Mouse (Mus musculus) embryonic facial prominence, embryonic 11.5 days (tissue): ENCODE measurements around the gene Dst. TPM values are rescaled to one million over a fixed set of nuclear protein-coding genes. Genes with fewer than 3 reads are reported as not detected.

ENCODE experiments used
- ATAC-seq: fragments of 200-750 bp; cut with Nextera tagmentation; replicated peaks from 2 replicates; pipeline ENCODE4 v1.8.0; 2017; ENCODE audit warnings: low read depth; ENCODE audit not compliant: insufficient number of reproducible peaks, low FRiP score, low TSS enrichment
- DNase-seq: peaks from one replicate; pipeline ENCODE4 v3.0.0-alpha.2; 2015; ENCODE audit warnings: low spot score
- H3K27ac ChIP-seq: fragments of 300-500 bp; sonication (generic); replicated peaks from 2 replicates; pipeline ENCODE4 v1.5.1; 2014; ENCODE audit warnings: mild to moderate bottlenecking, low read depth, low read length, control low read depth
- H3K27me3 ChIP-seq: fragments of 300-500 bp; sonication (generic); 2 replicates; pipeline ENCODE4 v1.6.1; 2014; ENCODE audit warnings: mild to moderate bottlenecking, low read length, moderate library complexity, mixed read lengths; ENCODE audit not compliant: control insufficient read depth, insufficient read depth
- H3K36me3 ChIP-seq: fragments of 300-500 bp; sonication (generic); replicated peaks from 2 replicates; pipeline ENCODE4 v1.6.1; 2014; ENCODE audit warnings: low read depth, mild to moderate bottlenecking, low read length, moderate library complexity, mixed read lengths; ENCODE audit not compliant: control insufficient read depth, insufficient read depth
- H3K4me1 ChIP-seq: fragments of 300-500 bp; sonication (generic); 2 replicates; pipeline ENCODE4 v1.6.1; 2014; ENCODE audit warnings: low read length, mixed read lengths; ENCODE audit not compliant: control insufficient read depth, insufficient read depth
- H3K4me2 ChIP-seq: fragments of 300-500 bp; sonication (generic); 2 replicates; pipeline ENCODE4 v1.6.1; 2014; ENCODE audit warnings: low read depth, mild to moderate bottlenecking, control low read depth, low read length, moderate library complexity
- H3K4me3 ChIP-seq: fragments of 300-500 bp; sonication (generic); 2 replicates; pipeline ENCODE4 v1.5.1; 2014; ENCODE audit warnings: low read depth, low read length, control low read depth
- H3K9ac ChIP-seq: fragments of 300-500 bp; sonication (generic); replicated peaks from 2 replicates; pipeline ENCODE4 v1.6.1; 2014; ENCODE audit warnings: mild to moderate bottlenecking, control low read depth, low read length
- H3K9me3 ChIP-seq: fragments of 300-500 bp; sonication (generic); replicated peaks from 2 replicates; pipeline ENCODE4 v1.6.1; 2016; ENCODE audit warnings: mild to moderate bottlenecking, low read length, inconsistent platforms, mixed read lengths; ENCODE audit not compliant: control insufficient read depth
- WGBS: fragments of 180-500 bp; shearing (Covaris S2); extraction: QIAGEN DNeasy Blood & Tissue Kit; methylation state at CpG from one replicate; pipeline ENCODE4 v1.1.7; 2014; 5-methylcytosine and 5-hydroxymethylcytosine counted together
- polyA plus RNA-seq: library from polyadenylated mRNA; unstranded; fragments of >200 nt; fragmentation: Nextera tagmentation; extraction: Ambion mirVana; gene quantifications from 2 replicates; pipeline ENCODE4 v1.2.1, GENCODE M21; 2014

Gene Dst
- polyA plus RNA-seq, 1 experiment from 2014 or later: 20.7 TPM

GRCm38 (mm10) chr1:34033478-34033877 is 125.5 kb downstream of the Dst start:
- ATAC-seq (no peak), DNase-seq (no peak)
- H3K4me3 ChIP-seq: no peak overlapping the region
- no peak overlapping the region for H3K27ac ChIP-seq
- no peak overlapping the region for H3K9ac ChIP-seq
- H3K27me3 ChIP-seq: no peaks in the 10 kb centered on the region
- no peaks in the 10 kb centered on the region for H3K36me3 ChIP-seq
- H3K4me1 ChIP-seq: no peaks in the 10 kb centered on the region
- no peak overlapping the region for H3K4me2 ChIP-seq
- H3K9me3 ChIP-seq: no peaks in the 10 kb centered on the region
- 94% methylated on average over 1 of the region's 1 CpGs for WGBS

GRCm38 (mm10) chr1:34033958-34034357 is 125.9 kb downstream of the Dst start:
- no peak overlapping the region for H3K9ac ChIP-seq
- H3K4me3 ChIP-seq: no peak overlapping the region
- no peaks in the 10 kb centered on the region for H3K4me1 ChIP-seq
- no peak overlapping the region for H3K4me2 ChIP-seq
- no peak for ATAC-seq
- no peak for DNase-seq
- no peaks in the 10 kb centered on the region for H3K27me3 ChIP-seq
- H3K36me3 ChIP-seq: no peaks in the 10 kb centered on the region
- WGBS: 91% methylated on average over 3 of the region's 3 CpGs
- no peak overlapping the region for H3K27ac ChIP-seq
- H3K9me3 ChIP-seq: no peaks in the 10 kb centered on the region

GRCm38 (mm10) chr1:34036111-34036510 is 128.1 kb downstream of the Dst start:
- WGBS: 88% methylated on average over 12 of the region's 12 CpGs
- no peak overlapping the region for H3K27ac ChIP-seq

GRCm38 (mm10) chr1:34038571-34038970 is 130.5 kb downstream of the Dst start:
- Histone ChIP-seq H3K36me3 (no peaks in the 10 kb centered on the region), H3K27me3 (no peaks in the 10 kb centered on the region), H3K4me1 (no peaks in the 10 kb centered on the region), H3K4me2 (no peak overlapping the region), H3K9me3 (no peaks in the 10 kb centered on the region), H3K4me3 (no peak overlapping the region), H3K9ac (no peak overlapping the region), H3K27ac (no peak overlapping the region)
- no peak for DNase-seq
- WGBS: 84% methylated on average over 7 of the region's 7 CpGs
- no peak for ATAC-seq

More at GRCm38 (mm10) chr1:34036111-34036510, 128.1 kb downstream of the Dst start:
- Histone ChIP-seq H3K4me1 (no peaks in the 10 kb centered on the region), H3K9ac (no peak overlapping the region), H3K9me3 (no peaks in the 10 kb centered on the region), H3K4me2 (no peak overlapping the region), H3K27me3 (no peaks in the 10 kb centered on the region), H3K4me3 (no peak overlapping the region), H3K36me3 (no peaks in the 10 kb centered on the region)
- DNase-seq (no peak), ATAC-seq (no peak)

- Histone ChIP-seq H3K9ac (no peak overlapping the region), H3K4me1 (no peaks in the 10 kb centered on the region), H3K4me3 (no peak overlapping the region), H3K9me3 (no peaks in the 10 kb centered on the region), H3K27me3 (no peaks in the 10 kb centered on the region), H3K27ac (no peak overlapping the region), H3K36me3 (no peaks in the 10 kb centered on the region), H3K4me2 (no peak overlapping the region)
- DNase-seq: no peak
- WGBS: 79% methylated on average over 3 of the region's 3 CpGs
- ATAC-seq: no peak
These were observed 132.0 kb downstream of the Dst start for GRCm38 (mm10) chr1:34040049-34040448.

- Histone ChIP-seq H3K4me2 (no peak overlapping the region; the same call in 1 of the 2 replicates), H3K4me3 (no peak overlapping the region), H3K36me3 (no peaks in the 10 kb centered on the region), H3K9ac (no peak overlapping the region), H3K27ac (no peak overlapping the region), H3K27me3 (no peaks in the 10 kb centered on the region), H3K9me3 (no peaks in the 10 kb centered on the region), H3K4me1 (no peaks in the 10 kb centered on the region)
- DNase-seq (no peak), ATAC-seq (peak; percentile 34; the same call in 1 of the 2 replicates)
- 60% methylated on average over 8 of the region's 8 CpGs for WGBS
These were observed 133.1 kb downstream of the Dst start for GRCm38 (mm10) chr1:34040901-34041721.

- H3K9me3 ChIP-seq: no peaks in the 10 kb centered on the region
- H3K36me3 ChIP-seq: no peaks in the 10 kb centered on the region
- H3K4me3 ChIP-seq: no peak overlapping the region
- ATAC-seq: no peak
- no peaks in the 10 kb centered on the region for H3K4me1 ChIP-seq
- 50% methylated on average over 3 of the region's 3 CpGs for WGBS
- no peak overlapping the region for H3K4me2 ChIP-seq
- H3K9ac ChIP-seq: no peak overlapping the region
- H3K27me3 ChIP-seq: no peaks in the 10 kb centered on the region
- no peak overlapping the region for H3K27ac ChIP-seq
- DNase-seq: no peak
These were observed 134.3 kb downstream of the Dst start for GRCm38 (mm10) chr1:34042299-34042698.

- ATAC-seq (no peak), DNase-seq (no peak)
- Histone ChIP-seq H3K9ac (no peak overlapping the region), H3K27ac (no peak overlapping the region), H3K4me2 (no peak overlapping the region), H3K9me3 (no peaks in the 10 kb centered on the region), H3K4me3 (no peak overlapping the region), H3K36me3 (no peaks in the 10 kb centered on the region), H3K4me1 (no peaks in the 10 kb centered on the region), H3K27me3 (no peaks in the 10 kb centered on the region)
- 93% methylated on average over 8 of the region's 8 CpGs for WGBS
These were observed 135.3 kb downstream of the Dst start for GRCm38 (mm10) chr1:34043327-34043726.
